Mouse (Mus musculus): ENCODE results near the gene Gm10972.
A peak's percentile ranks its signal among the peaks of the same experiment; 100 is the strongest.
"Not testable (repeated sequence)": the region's sequence is repeated elsewhere in the genome, so short reads cannot be mapped to it uniquely, and the experiment has no call there.

Gene Gm10972

GRCm38 (mm10) chr3:94659142-94659748 is 16.3 kb downstream of the Gm10972 start:
- peak; percentile 42 to 58 for DNase-seq

GRCm38 (mm10) chr3:94660841-94661240 is 17.9 kb downstream of the Gm10972 start:
- DNase-seq, result not testable (repeated sequence)

- DNase-seq, result not testable (repeated sequence)
Observed at GRCm38 (mm10) chr3:94665060-94665802, 22.3 kb downstream of the Gm10972 start.

GRCm38 (mm10) chr3:94665896-94666295 is 23.0 kb downstream of the Gm10972 start:
- peak; percentile 44 to 64 for DNase-seq

GRCm38 (mm10) chr3:94675101-94675500 is 32.2 kb downstream of the Gm10972 start:
- DNase-seq, result not testable (repeated sequence)

GRCm38 (mm10) chr3:94679351-94679841 is 36.5 kb downstream of the Gm10972 start:
- peak; percentile 63 to 79 for DNase-seq

- not testable (repeated sequence) for DNase-seq
Observed at GRCm38 (mm10) chr3:94680032-94680431, 37.1 kb downstream of the Gm10972 start.

- peak; percentile 72 to 83 for DNase-seq
Observed at GRCm38 (mm10) chr3:94680783-94681182, 37.9 kb downstream of the Gm10972 start.

- no peak for DNase-seq
Observed at GRCm38 (mm10) chr3:94683646-94684045, 40.7 kb downstream of the Gm10972 start.

GRCm38 (mm10) chr3:94685989-94686772 is 43.3 kb downstream of the Gm10972 start:
- not testable (repeated sequence) for DNase-seq

GRCm38 (mm10) chr3:94688698-94689097 is 45.8 kb downstream of the Gm10972 start:
- DNase-seq, result not testable (repeated sequence)

GRCm38 (mm10) chr3:94689195-94689594 is 46.3 kb downstream of the Gm10972 start:
- DNase-seq, result not testable (repeated sequence)

- DNase-seq, result not testable (repeated sequence)
Observed at GRCm38 (mm10) chr3:94690162-94690561, 47.2 kb downstream of the Gm10972 start.

GRCm38 (mm10) chr3:94690616-94691247 is 47.8 kb downstream of the Gm10972 start:
- DNase-seq, result peak in 1 of 2 experiments; percentile 30

GRCm38 (mm10) chr3:94691694-94692093 is 48.8 kb downstream of the Gm10972 start:
- DNase-seq, result not testable (repeated sequence)
